ENCODE assay signal across 8 mouse cellular contexts in the genomic region with DNA sequence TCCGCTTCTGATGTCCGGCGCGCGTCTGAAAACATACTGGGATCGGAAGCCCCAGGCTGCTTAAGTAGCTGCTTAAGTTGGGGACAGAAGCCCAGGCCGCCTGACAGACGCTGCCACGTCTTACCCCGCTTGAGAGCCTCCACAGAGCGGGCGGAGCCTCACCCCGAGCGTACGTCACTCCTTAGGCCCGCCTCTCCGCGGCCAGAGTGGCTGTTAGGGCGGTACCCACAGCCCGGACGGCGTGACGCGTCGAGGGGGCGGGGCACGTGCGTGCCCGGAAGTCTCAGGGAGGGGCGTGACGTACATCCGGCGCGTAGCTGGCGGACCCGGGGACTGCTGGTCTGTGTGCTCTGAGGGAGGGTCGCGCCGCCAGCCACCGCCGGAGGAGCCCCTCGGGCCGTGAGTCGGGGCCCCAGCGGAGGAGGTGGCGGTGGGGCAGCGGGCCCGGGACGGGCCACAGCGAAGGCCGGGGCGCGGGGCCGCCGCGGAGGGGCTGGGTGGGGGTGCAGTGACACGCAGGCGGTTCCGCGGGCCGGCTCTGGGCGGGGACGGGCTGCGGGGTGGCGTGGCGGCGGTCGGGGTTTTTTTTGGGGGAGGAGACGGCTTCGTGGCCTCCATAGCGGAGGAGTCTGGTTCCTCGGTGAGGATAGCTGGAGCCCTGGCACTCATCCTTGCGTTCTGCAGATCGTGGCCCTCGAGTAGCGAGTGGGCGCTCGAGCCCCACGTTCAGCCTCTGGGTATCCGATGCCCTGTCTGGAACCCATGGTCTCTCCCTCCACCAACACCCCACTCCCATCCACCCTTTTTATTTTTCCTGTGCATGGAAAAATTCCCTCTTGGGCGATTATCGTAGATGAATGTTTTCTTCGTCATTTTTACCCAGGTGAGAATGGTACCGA. TPM values are rescaled to one million over a fixed set of nuclear protein-coding genes. Genes with fewer than 3 reads are reported as not detected.
A peak's percentile ranks its signal among the peaks of the same experiment; 100 is the strongest.
DNase-seq lines count a peak whose midpoint lies in the region; ATAC-seq and TF ChIP-seq lines count a peak whose summit lies in the region.

A gene (plus strand): TSS at position 285 of the 899 bp plus-strand sequence.

- peak; percentile 95 for ATAC-seq in CD4-positive, CD25-positive, alpha-beta regulatory T cell, adult 4 months
- peak; percentile 100 for ATAC-seq in heart, embryonic 15.5 days (replicated peaks; ENCODE audit: insufficient number of reproducible peaks, insufficient read depth, low FRiP score, low read depth)
- ATAC-seq in liver, embryonic 14.5 days (ENCODE audit: insufficient read depth): peak; percentile 98
- peak; percentile 100 for ATAC-seq in neural tube, embryonic 11.5 days (ENCODE audit: insufficient read depth, low FRiP score, low TSS enrichment)
- peak; percentile 100 for ATAC-seq in stomach, postnatal 0 days (ENCODE audit: low FRiP score, low TSS enrichment)

- no peaks in the 10 kb centered on the region for H3K9me3 ChIP-seq in forebrain, embryonic 10.5 days
- H3K9me3 ChIP-seq in heart, embryonic 15.5 days (replicated peaks): no peaks in the 10 kb centered on the region
- H3K9me3 ChIP-seq in liver, embryonic 14.5 days (ENCODE audit: control insufficient read depth, low read length): no peaks in the 10 kb centered on the region
- H3K9me3 ChIP-seq in neural tube, embryonic 11.5 days (ENCODE audit: control insufficient read depth, low read length): no peaks in the 10 kb centered on the region
- H3K9me3 ChIP-seq in stomach, postnatal 0 days (ENCODE audit: control insufficient read depth, low read length): no peaks in the 10 kb centered on the region

- H3K27me3 ChIP-seq in forebrain, embryonic 10.5 days (ENCODE audit: poor library complexity, severe bottlenecking): no peaks in the 10 kb centered on the region
- H3K27me3 ChIP-seq in heart, embryonic 15.5 days: no peaks in the 10 kb centered on the region
- H3K27me3 ChIP-seq in liver, embryonic 14.5 days (ENCODE audit: control insufficient read depth, insufficient read depth, low read length): no peaks in the 10 kb centered on the region
- H3K27me3 ChIP-seq in neural tube, embryonic 11.5 days (ENCODE audit: control insufficient read depth, insufficient read depth, low read length): no peaks in the 10 kb centered on the region
- no peaks in the 10 kb centered on the region for H3K27me3 ChIP-seq in stomach, postnatal 0 days (ENCODE audit: control insufficient read depth, insufficient read depth, low read length)

- H3K36me3 ChIP-seq in forebrain, embryonic 10.5 days (replicated peaks): peaks cover 22% of the 10 kb centered on the region
- H3K36me3 ChIP-seq in heart, embryonic 15.5 days: peaks cover 8% of the 10 kb centered on the region
- peaks cover 8% of the 10 kb centered on the region for H3K36me3 ChIP-seq in liver, embryonic 14.5 days (replicated peaks; ENCODE audit: control insufficient read depth, insufficient read depth, low read depth)
- H3K36me3 ChIP-seq in neural tube, embryonic 11.5 days (ENCODE audit: control insufficient read depth, insufficient read depth, low read length): no peaks in the 10 kb centered on the region
- no peaks in the 10 kb centered on the region for H3K36me3 ChIP-seq in stomach, postnatal 0 days (ENCODE audit: control insufficient read depth, insufficient read depth, low read length)

- peak within 1 kb of the TSS; percentile 96 for H3K9ac ChIP-seq in heart, embryonic 15.5 days
- peak within 1 kb of the TSS; percentile 90 for H3K9ac ChIP-seq in liver, embryonic 14.5 days (replicated peaks)
- peak within 1 kb of the TSS; percentile 92 for H3K9ac ChIP-seq in neural tube, embryonic 11.5 days (ENCODE audit: low read length)
- peak within 1 kb of the TSS; percentile 96 for H3K9ac ChIP-seq in stomach, postnatal 0 days (ENCODE audit: low read length)

- H3K27ac ChIP-seq in forebrain, embryonic 10.5 days: peak within 1 kb of the TSS; percentile 94
- H3K27ac ChIP-seq in heart, embryonic 15.5 days: peak within 1 kb of the TSS; percentile 90
- peak within 1 kb of the TSS; percentile 80 for H3K27ac ChIP-seq in liver, embryonic 14.5 days
- H3K27ac ChIP-seq in neural tube, embryonic 11.5 days (ENCODE audit: low read depth, low read length): 0 out of 2 replicates have a peak within 1 kb of the TSS, but pooled peaks have one; percentile 39
- peak within 1 kb of the TSS; percentile 93 for H3K27ac ChIP-seq in stomach, postnatal 0 days (replicated peaks)

- H3K4me3 ChIP-seq in forebrain, embryonic 10.5 days: peak within 1 kb of the TSS; percentile 99
- peak within 1 kb of the TSS; percentile 80 for H3K4me3 ChIP-seq in heart, embryonic 15.5 days
- peak within 1 kb of the TSS; percentile 82 to 99 for H3K4me3 ChIP-seq in liver, embryonic 14.5 days (ENCODE audit: insufficient read depth in 1 of 2, low read depth in 2 of 2, low read length in 2 of 2)
- H3K4me3 ChIP-seq in neural tube, embryonic 11.5 days (ENCODE audit: low read depth, low read length): peak within 1 kb of the TSS; percentile 99
- peak within 1 kb of the TSS; percentile 91 for H3K4me3 ChIP-seq in stomach, postnatal 0 days (ENCODE audit: low read depth, low read length)

- DNase-seq in c-Kit-negative CD71-positive TER-119-positive erythroid progenitor cells, embryonic 14.5 days (ENCODE audit: low read depth, low spot score): peak; percentile 95
- peak; percentile 100 for DNase-seq in forebrain, embryonic 10.5 days (ENCODE audit: extremely low spot score, low spot score)
- DNase-seq in kidney, postnatal 25 days: peak; percentile 98 to 99
- peak; percentile 94 for DNase-seq in liver, embryonic 14.5 days (ENCODE audit: low read depth in 3 of 3, low spot score in 3 of 3)
- peak; percentile 99 for DNase-seq in neural tube, embryonic 11.5 days (ENCODE audit: low spot score)
- DNase-seq in stomach, postnatal 0 days (ENCODE audit: low spot score): peak; percentile 99

- peak within 1 kb of the TSS; percentile 84 for H3K4me2 ChIP-seq in heart, embryonic 15.5 days
- peak within 1 kb of the TSS; percentile 90 for H3K4me2 ChIP-seq in liver, embryonic 14.5 days (ENCODE audit: low read depth)
- peak within 1 kb of the TSS; percentile 92 for H3K4me2 ChIP-seq in neural tube, embryonic 11.5 days (ENCODE audit: low read depth)
- H3K4me2 ChIP-seq in stomach, postnatal 0 days (replicated peaks; ENCODE audit: low read depth): peak within 1 kb of the TSS; percentile 77

- peaks cover 23% of the 10 kb centered on the region for H3K4me1 ChIP-seq in forebrain, embryonic 10.5 days
- H3K4me1 ChIP-seq in heart, embryonic 15.5 days (replicated peaks): peaks cover 17% of the 10 kb centered on the region
- peaks cover 10 to 17% of the 10 kb centered on the region in 2 experiments; a peak in 3 of 4 replicates for H3K4me1 ChIP-seq in liver, embryonic 14.5 days (replicated peaks; ENCODE audit: control insufficient read depth in 2 of 2, insufficient read depth in 2 of 2, low read length in 1 of 2)
- peaks cover 4% of the 10 kb centered on the region for H3K4me1 ChIP-seq in neural tube, embryonic 11.5 days (ENCODE audit: control insufficient read depth, insufficient read depth, low read length)
- no peaks in the 10 kb centered on the region; the same call in 1 of the 2 replicates for H3K4me1 ChIP-seq in stomach, postnatal 0 days (replicated peaks; ENCODE audit: control insufficient read depth, insufficient read depth)

- under 1% methylated on average over 82 of the region's 84 CpGs for WGBS in forebrain, embryonic 10.5 days
- WGBS in heart, embryonic 15.5 days: 1% methylated on average over 74 of the region's 84 CpGs
- under 1% methylated on average over 84 of the region's 84 CpGs for WGBS in liver, embryonic 14.5 days (ENCODE audit: insufficient replicate concordance)
- under 1% methylated on average over 74 of the region's 84 CpGs for WGBS in neural tube, embryonic 11.5 days
- WGBS in stomach, postnatal 0 days: under 1% methylated on average over 80 of the region's 84 CpGs

- TF ChIP-seq CTCF in liver, embryonic 14.5 days (IDR thresholded peaks at IDR 0.05; ENCODE audit: low read depth): no peak
- no peak for TF ChIP-seq CTCF in stomach, postnatal 0 days (IDR thresholded peaks at IDR 0.05; ENCODE audit: low read depth)

- no peak for TF ChIP-seq EP300 in liver, embryonic 14.5 days (IDR thresholded peaks at IDR 0.05; ENCODE audit: low read depth)
- TF ChIP-seq EP300 in stomach, postnatal 0 days (optimal IDR thresholded peaks at IDR 0.05): no peak

RNA-seq across cellular contexts. Expression of the gene that starts here (rescaled TPM):
- polyA plus RNA-seq in CD4-positive, CD25-positive, alpha-beta regulatory T cell, adult 4 months (2017; shearing (Covaris generic)): 10 to 100 TPM; 88.4 to 94.6 TPM
- 225 and 226 TPM in 2 replicates for polyA plus RNA-seq in forebrain, embryonic 10.5 days (2016; fragmentation: Nextera tagmentation; extraction: Ambion mirVana)
- 145 and 178 TPM in 2 replicates for polyA plus RNA-seq in heart, embryonic 15.5 days (2015; fragmentation: Nextera tagmentation; extraction: Ambion mirVana)
- 31.7 and 39.0 TPM in 2 replicates for polyA plus RNA-seq in liver, embryonic 14.5 days (2012; rRNA removed)
- 78.7 and 80.1 TPM in 2 replicates for polyA plus RNA-seq in liver, embryonic 14.5 days (2014; fragmentation: Nextera tagmentation; extraction: Ambion mirVana)
- polyA plus RNA-seq in neural tube, embryonic 11.5 days (2014; fragmentation: Nextera tagmentation; extraction: Ambion mirVana): 252 and 255 TPM in 2 replicates
- 135 and 146 TPM in 2 replicates for polyA plus RNA-seq in stomach, postnatal 0 days (2015; fragmentation: Nextera tagmentation; extraction: Ambion mirVana)

Comparison
In these comparisons a context has a peak if more than half of its experiments do, and no peak if none do; other contexts are left out.
1. Peak in every context shown above with its lines: DNase-seq, ATAC-seq, H3K4me3 ChIP-seq and H3K27ac ChIP-seq.
2. H3K27ac ChIP-seq: peak in every context shown above with its lines; median percentile 94 in forebrain, embryonic 10.5 days; 93 in stomach, postnatal 0 days; 90 in heart, embryonic 15.5 days; 80 in liver, embryonic 14.5 days; 39 in neural tube, embryonic 11.5 days.